Mouse (Mus musculus): ENCODE results near the gene Pex10. TPM values are rescaled to one million over a fixed set of nuclear protein-coding genes. Genes with fewer than 3 reads are reported as not detected.
A peak's percentile ranks its signal among the peaks of the same experiment; 100 is the strongest.

Pex10 gene
- polyA plus RNA-seq, 2 experiments = 1.7 to 6.8 TPM

GRCm38 (mm10) chr4:155069191-155069590, 2.4 kb downstream of the Pex10 start:
- no peak for DNase-seq (ENCODE audit: low read depth in 3 of 3, low spot score in 3 of 3)
- Histone ChIP-seq H3K9ac (replicated peaks) (no peak overlapping the region), H3K27ac (no peak overlapping the region), H3K4me1 (replicated peaks; ENCODE audit: control insufficient read depth in 2 of 2, insufficient read depth in 2 of 2, low read length in 1 of 2) (peaks cover 7 to 13% of the 10 kb centered on the region in 2 experiments; a peak in 3 of 4 replicates), H3K9me3 (ENCODE audit: control insufficient read depth, low read length) (no peaks in the 10 kb centered on the region), H3K36me3 (replicated peaks; ENCODE audit: control insufficient read depth, insufficient read depth, low read depth) (peaks cover 40% of the 10 kb centered on the region), H3K4me3 (ENCODE audit: insufficient read depth in 1 of 2, low read depth in 2 of 2, low read length in 2 of 2) (no peak overlapping the region), H3K4me2 (ENCODE audit: low read depth) (no peak overlapping the region), H3K27me3 (ENCODE audit: control insufficient read depth, insufficient read depth, low read length) (no peaks in the 10 kb centered on the region)
- TF ChIP-seq CTCF (IDR thresholded peaks at IDR 0.05; ENCODE audit: low read depth) (peak; percentile 63), EP300 (IDR thresholded peaks at IDR 0.05; ENCODE audit: low read depth) (no peak)
- ATAC-seq (ENCODE audit: insufficient read depth) = no peak
- 82% methylated on average over 6 of the region's 6 CpGs for WGBS (ENCODE audit: insufficient replicate concordance)

- no peaks in the 10 kb centered on the region for H3K9me3 ChIP-seq (ENCODE audit: control insufficient read depth, low read length)
- no peak overlapping the region for H3K4me3 ChIP-seq (ENCODE audit: insufficient read depth in 1 of 2, low read depth in 2 of 2, low read length in 2 of 2)
- no peak for TF ChIP-seq EP300 (IDR thresholded peaks at IDR 0.05; ENCODE audit: low read depth)
- no peak for TF ChIP-seq CTCF (IDR thresholded peaks at IDR 0.05; ENCODE audit: low read depth)
- H3K27ac ChIP-seq = no peak overlapping the region
- ATAC-seq (ENCODE audit: insufficient read depth) = no peak
- 79% methylated on average over 13 of the region's 13 CpGs for WGBS (ENCODE audit: insufficient replicate concordance)
- no peak overlapping the region for H3K9ac ChIP-seq (replicated peaks)
- H3K4me2 ChIP-seq (ENCODE audit: low read depth) = no peak overlapping the region
- H3K27me3 ChIP-seq (ENCODE audit: control insufficient read depth, insufficient read depth, low read length) = no peaks in the 10 kb centered on the region
- H3K36me3 ChIP-seq (replicated peaks; ENCODE audit: control insufficient read depth, insufficient read depth, low read depth) = peaks cover 48% of the 10 kb centered on the region
- H3K4me1 ChIP-seq (replicated peaks; ENCODE audit: control insufficient read depth in 2 of 2, insufficient read depth in 2 of 2, low read length in 1 of 2) = peaks cover 7 to 13% of the 10 kb centered on the region in 2 experiments; a peak in 3 of 4 replicates
- no peak for DNase-seq (ENCODE audit: low read depth in 3 of 3, low spot score in 3 of 3)
Observed at GRCm38 (mm10) chr4:155070199-155070598, 3.4 kb downstream of the Pex10 start.

GRCm38 (mm10) chr4:155070921-155071320, 4.1 kb downstream of the Pex10 start:
- WGBS (ENCODE audit: insufficient replicate concordance) = 87% methylated on average over 5 of the region's 5 CpGs

GRCm38 (mm10) chr4:155074418-155074817, 7.6 kb downstream of the Pex10 start:
- H3K4me1 ChIP-seq (replicated peaks; ENCODE audit: control insufficient read depth in 2 of 2, insufficient read depth in 2 of 2, low read length in 1 of 2) = no peaks in the 10 kb centered on the region
- no peak overlapping the region for H3K27ac ChIP-seq
- ATAC-seq (ENCODE audit: insufficient read depth) (no peak), DNase-seq (ENCODE audit: low read depth in 3 of 3, low spot score in 3 of 3) (no peak)
- H3K36me3 ChIP-seq (replicated peaks; ENCODE audit: control insufficient read depth, insufficient read depth, low read depth) = peaks cover 80% of the 10 kb centered on the region
- H3K27me3 ChIP-seq (ENCODE audit: control insufficient read depth, insufficient read depth, low read length) = no peaks in the 10 kb centered on the region
- TF ChIP-seq CTCF (IDR thresholded peaks at IDR 0.05; ENCODE audit: low read depth) (no peak), EP300 (IDR thresholded peaks at IDR 0.05; ENCODE audit: low read depth) (no peak)
- H3K9me3 ChIP-seq (ENCODE audit: control insufficient read depth, low read length) = no peaks in the 10 kb centered on the region
- 85% methylated on average over 9 of the region's 9 CpGs for WGBS (ENCODE audit: insufficient replicate concordance)
- no peak overlapping the region for H3K4me3 ChIP-seq (ENCODE audit: insufficient read depth in 1 of 2, low read depth in 2 of 2, low read length in 2 of 2)
- H3K9ac ChIP-seq (replicated peaks) = no peak overlapping the region
- no peak overlapping the region for H3K4me2 ChIP-seq (ENCODE audit: low read depth)

More at GRCm38 (mm10) chr4:155070921-155071320, 4.1 kb downstream of the Pex10 start:
- peaks cover 7 to 13% of the 10 kb centered on the region in 2 experiments; a peak in 3 of 4 replicates for H3K4me1 ChIP-seq (replicated peaks; ENCODE audit: control insufficient read depth in 2 of 2, insufficient read depth in 2 of 2, low read length in 1 of 2)
- no peaks in the 10 kb centered on the region for H3K27me3 ChIP-seq (ENCODE audit: control insufficient read depth, insufficient read depth, low read length)
- no peak overlapping the region for H3K4me2 ChIP-seq (ENCODE audit: low read depth)
- H3K9ac ChIP-seq (replicated peaks) = no peak overlapping the region
- ATAC-seq (ENCODE audit: insufficient read depth) (no peak), DNase-seq (ENCODE audit: low read depth in 3 of 3, low spot score in 3 of 3) (no peak)
- no peak overlapping the region for H3K27ac ChIP-seq
- H3K9me3 ChIP-seq (ENCODE audit: control insufficient read depth, low read length) = no peaks in the 10 kb centered on the region
- TF ChIP-seq CTCF (IDR thresholded peaks at IDR 0.05; ENCODE audit: low read depth) (no peak), EP300 (IDR thresholded peaks at IDR 0.05; ENCODE audit: low read depth) (no peak)
- H3K36me3 ChIP-seq (replicated peaks; ENCODE audit: control insufficient read depth, insufficient read depth, low read depth) = peaks cover 56% of the 10 kb centered on the region
- no peak overlapping the region for H3K4me3 ChIP-seq (ENCODE audit: insufficient read depth in 1 of 2, low read depth in 2 of 2, low read length in 2 of 2)

GRCm38 (mm10) chr4:155075137-155075536, 8.3 kb downstream of the Pex10 start:
- no peak overlapping the region for H3K4me3 ChIP-seq (ENCODE audit: insufficient read depth in 1 of 2, low read depth in 2 of 2, low read length in 2 of 2)
- TF ChIP-seq CTCF (IDR thresholded peaks at IDR 0.05; ENCODE audit: low read depth) = 0 out of 2 replicates have a peak, but pooled peaks have one; percentile 16
- no peak for TF ChIP-seq EP300 (IDR thresholded peaks at IDR 0.05; ENCODE audit: low read depth)
- no peak overlapping the region for H3K27ac ChIP-seq
- no peaks in the 10 kb centered on the region for H3K27me3 ChIP-seq (ENCODE audit: control insufficient read depth, insufficient read depth, low read length)
- H3K9ac ChIP-seq (replicated peaks) = no peak overlapping the region
- no peak overlapping the region for H3K4me2 ChIP-seq (ENCODE audit: low read depth)
- no peak for DNase-seq (ENCODE audit: low read depth in 3 of 3, low spot score in 3 of 3)
- H3K4me1 ChIP-seq (replicated peaks; ENCODE audit: control insufficient read depth in 2 of 2, insufficient read depth in 2 of 2, low read length in 1 of 2) = no peaks in the 10 kb centered on the region
- peaks cover 84% of the 10 kb centered on the region for H3K36me3 ChIP-seq (replicated peaks; ENCODE audit: control insufficient read depth, insufficient read depth, low read depth)
- no peaks in the 10 kb centered on the region for H3K9me3 ChIP-seq (ENCODE audit: control insufficient read depth, low read length)
- 85% methylated on average over 9 of the region's 9 CpGs for WGBS (ENCODE audit: insufficient replicate concordance)
- ATAC-seq (ENCODE audit: insufficient read depth) = no peak
